Mouse (Mus musculus) intestine, embryonic 16.5 days (tissue): ENCODE data around the gene Arhgap31. TPM values are rescaled to one million over a fixed set of nuclear protein-coding genes. Genes with fewer than 3 reads are reported as not detected.

Experiments
- ATAC-seq: fragments of 200-750 bp; cut with Nextera tagmentation; 2 replicates; pipeline ENCODE4 v1.8.0; 2017; ENCODE audit warnings: moderate TSS enrichment, moderate library complexity
- H3K27ac ChIP-seq: fragments of 300-500 bp; sonication (generic); 2 replicates; pipeline ENCODE4 v1.5.1; 2014; ENCODE audit warnings: mild to moderate bottlenecking, low read length
- H3K27me3 ChIP-seq: fragments of 300-500 bp; sonication (generic); replicated peaks from 2 replicates; pipeline ENCODE4 v1.6.1; 2014; ENCODE audit warnings: low read length, control low read depth, mixed read lengths; ENCODE audit not compliant: control insufficient read depth, insufficient read depth
- H3K36me3 ChIP-seq: fragments of 300-500 bp; sonication (generic); 2 replicates; pipeline ENCODE4 v1.6.1; 2014; ENCODE audit warnings: low read length, control low read depth; ENCODE audit not compliant: control insufficient read depth, insufficient read depth
- H3K4me1 ChIP-seq: fragments of 300-500 bp; sonication (generic); 2 replicates; pipeline ENCODE4 v1.6.1; 2014; ENCODE audit warnings: low read length, control low read depth, mixed read lengths; ENCODE audit not compliant: control insufficient read depth, insufficient read depth
- H3K4me2 ChIP-seq: fragments of 300-500 bp; sonication (generic); 2 replicates; pipeline ENCODE4 v1.6.1; 2014; ENCODE audit warnings: low read depth, low read length, control low read depth
- H3K4me3 ChIP-seq: fragments of 300-500 bp; sonication (generic); 2 replicates; pipeline ENCODE4 v1.5.1; 2014; ENCODE audit warnings: mild to moderate bottlenecking, low read length
- H3K9ac ChIP-seq: fragments of 300-500 bp; sonication (generic); 2 replicates; pipeline ENCODE4 v1.6.1; 2014; ENCODE audit warnings: low read depth, low read length
- H3K9me3 ChIP-seq: fragments of 300-500 bp; sonication (generic); 2 replicates; pipeline ENCODE4 v1.6.1; 2016; ENCODE audit warnings: low read length, control low read depth; ENCODE audit not compliant: control insufficient read depth
- WGBS: fragments of 180-500 bp; shearing (Covaris S2); extraction: QIAGEN DNeasy Blood & Tissue Kit; methylation state at CpG from one replicate; pipeline ENCODE4 v1.1.7; 2014; 5-methylcytosine and 5-hydroxymethylcytosine counted together
- polyA plus RNA-seq: library from polyadenylated mRNA; unstranded; fragments of >200 nt; fragmentation: Nextera tagmentation; extraction: Ambion mirVana; gene quantifications from 2 replicates; pipeline ENCODE4 v1.2.1, GENCODE M21; 2015

Gene Arhgap31
- polyA plus RNA-seq, 1 experiment from 2014 or later, result 5.7 TPM

GRCm38 (mm10) chr16:38670621-38671390 is 42.3 kb downstream of the Arhgap31 start:
- Histone ChIP-seq H3K4me2 (no peak overlapping the region), H3K4me3 (no peak overlapping the region), H3K27ac (no peak overlapping the region), H3K4me1 (0 out of 2 replicates have a peak, but pooled peaks cover 2% of the 10 kb centered on the region), H3K9me3 (no peaks in the 10 kb centered on the region), H3K27me3 (no peaks in the 10 kb centered on the region), H3K36me3 (no peaks in the 10 kb centered on the region), H3K9ac (no peak overlapping the region)
- 86% methylated on average over 12 of the region's 12 CpGs for WGBS
- ATAC-seq, result no peak

GRCm38 (mm10) chr16:38668871-38669675 is 44.0 kb downstream of the Arhgap31 start:
- no peak overlapping the region for H3K27ac ChIP-seq
- H3K4me3 ChIP-seq, result no peak overlapping the region
- 79% methylated on average over 8 of the region's 8 CpGs for WGBS
- no peaks in the 10 kb centered on the region for H3K27me3 ChIP-seq
- no peak for ATAC-seq
- no peak overlapping the region for H3K9ac ChIP-seq
- no peaks in the 10 kb centered on the region for H3K9me3 ChIP-seq
- 0 out of 2 replicates have a peak, but pooled peaks cover 5% of the 10 kb centered on the region for H3K4me1 ChIP-seq
- H3K4me2 ChIP-seq, result no peak overlapping the region
- no peaks in the 10 kb centered on the region for H3K36me3 ChIP-seq

GRCm38 (mm10) chr16:38666523-38666922 is 46.6 kb downstream of the Arhgap31 start:
- no peak overlapping the region for H3K4me3 ChIP-seq
- H3K9me3 ChIP-seq, result no peaks in the 10 kb centered on the region
- 77% methylated on average over 4 of the region's 4 CpGs for WGBS
- no peak overlapping the region for H3K4me2 ChIP-seq
- no peak overlapping the region for H3K27ac ChIP-seq
- no peak overlapping the region for H3K9ac ChIP-seq
- 0 out of 2 replicates have a peak, but pooled peaks cover 3% of the 10 kb centered on the region for H3K4me1 ChIP-seq
- no peak for ATAC-seq
- no peaks in the 10 kb centered on the region for H3K27me3 ChIP-seq
- no peaks in the 10 kb centered on the region for H3K36me3 ChIP-seq

GRCm38 (mm10) chr16:38666016-38666415 is 47.1 kb downstream of the Arhgap31 start:
- H3K4me3 ChIP-seq, result no peak overlapping the region
- 0 out of 2 replicates have a peak, but pooled peaks cover 3% of the 10 kb centered on the region for H3K4me1 ChIP-seq
- H3K27ac ChIP-seq, result no peak overlapping the region
- H3K9me3 ChIP-seq, result no peaks in the 10 kb centered on the region
- H3K4me2 ChIP-seq, result no peak overlapping the region
- no peak overlapping the region for H3K9ac ChIP-seq
- WGBS, result 93% methylated on average over 2 of the region's 2 CpGs
- no peaks in the 10 kb centered on the region for H3K27me3 ChIP-seq
- ATAC-seq, result no peak
- H3K36me3 ChIP-seq, result no peaks in the 10 kb centered on the region

- H3K4me2 ChIP-seq, result no peak overlapping the region
- H3K36me3 ChIP-seq, result no peaks in the 10 kb centered on the region
- H3K9ac ChIP-seq, result no peak overlapping the region
- H3K4me3 ChIP-seq, result no peak overlapping the region
- WGBS, result 81% methylated on average over 10 of the region's 10 CpGs
- 0 out of 2 replicates have a peak, but pooled peaks cover 3% of the 10 kb centered on the region for H3K4me1 ChIP-seq
- no peaks in the 10 kb centered on the region for H3K27me3 ChIP-seq
- H3K9me3 ChIP-seq, result no peaks in the 10 kb centered on the region
- no peak overlapping the region for H3K27ac ChIP-seq
- ATAC-seq, result no peak
Measured at GRCm38 (mm10) chr16:38662575-38662974, 50.5 kb downstream of the Arhgap31 start.

GRCm38 (mm10) chr16:38654308-38654707 is 58.8 kb downstream of the Arhgap31 start:
- Histone ChIP-seq H3K4me3 (no peak overlapping the region), H3K9me3 (no peaks in the 10 kb centered on the region), H3K36me3 (no peaks in the 10 kb centered on the region), H3K4me1 (peaks cover 18% of the 10 kb centered on the region), H3K9ac (no peak overlapping the region), H3K4me2 (no peak overlapping the region), H3K27me3 (no peaks in the 10 kb centered on the region), H3K27ac (no peak overlapping the region)
- peak; percentile 39; the same call in 1 of the 2 replicates for ATAC-seq
- WGBS, result 43% methylated on average over 4 of the region's 4 CpGs

- Histone ChIP-seq H3K9ac (no peak overlapping the region), H3K9me3 (no peaks in the 10 kb centered on the region), H3K4me2 (0 out of 2 replicates have a peak overlapping the region, but pooled peaks have one; percentile 21), H3K27ac (peak overlapping the region; percentile 20; the same call in 1 of the 2 replicates), H3K4me1 (peaks cover 25% of the 10 kb centered on the region), H3K36me3 (no peaks in the 10 kb centered on the region), H3K4me3 (no peak overlapping the region), H3K27me3 (no peaks in the 10 kb centered on the region)
- ATAC-seq, result peak; percentile 67
- 18% methylated on average over 10 of the region's 10 CpGs for WGBS
Measured at GRCm38 (mm10) chr16:38653390-38653871, 59.6 kb downstream of the Arhgap31 start.

GRCm38 (mm10) chr16:38652653-38653052 is 60.4 kb downstream of the Arhgap31 start:
- peaks cover 25% of the 10 kb centered on the region for H3K4me1 ChIP-seq
- no peak for ATAC-seq

GRCm38 (mm10) chr16:38651721-38652231 is 61.3 kb downstream of the Arhgap31 start:
- WGBS, result 81% methylated on average over 10 of the region's 10 CpGs
- Histone ChIP-seq H3K9me3 (no peaks in the 10 kb centered on the region), H3K9ac (no peak overlapping the region), H3K27me3 (no peaks in the 10 kb centered on the region), H3K4me3 (no peak overlapping the region), H3K4me1 (peaks cover 25% of the 10 kb centered on the region), H3K27ac (peak overlapping the region; percentile 17; the same call in 1 of the 2 replicates), H3K4me2 (no peak overlapping the region), H3K36me3 (no peaks in the 10 kb centered on the region)
- no peak for ATAC-seq

More at GRCm38 (mm10) chr16:38652653-38653052, 60.4 kb downstream of the Arhgap31 start:
- Histone ChIP-seq H3K4me3 (no peak overlapping the region), H3K36me3 (no peaks in the 10 kb centered on the region), H3K27ac (no peak overlapping the region), H3K9me3 (no peaks in the 10 kb centered on the region), H3K4me2 (no peak overlapping the region), H3K9ac (no peak overlapping the region), H3K27me3 (no peaks in the 10 kb centered on the region)
- WGBS, result 74% methylated on average over 5 of the region's 5 CpGs
